Mouse (Mus musculus) right cerebral cortex, adult 18-20 months (tissue): Measurements from ENCODE around the gene Hk2.
"Not testable (repeated sequence)": the region's sequence is repeated elsewhere in the genome, so short reads cannot be mapped to it uniquely, and the experiment has no call there.

Experiments used
- DNase-seq: peaks from one replicate; pipeline ENCODE4 v3.0.0; 2022; ENCODE audit warnings: mixed read lengths

Gene Hk2

GRCm38 (mm10) chr6:82679286-82679685, 95.0 kb downstream of the Hk2 start:
- not testable (repeated sequence) for DNase-seq

GRCm38 (mm10) chr6:82677629-82678028, 96.6 kb downstream of the Hk2 start:
- DNase-seq, result not testable (repeated sequence)
